Mouse (Mus musculus) urinary bladder, postnatal 14 days (tissue): ENCODE results near the gene Igll1.
A peak's percentile ranks its signal among the peaks of the same experiment; 100 is the strongest.
"Not testable (repeated sequence)": the region's sequence is repeated elsewhere in the genome, so short reads cannot be mapped to it uniquely, and the experiment has no call there.

Experiments
- DNase-seq: peaks from one replicate; pipeline ENCODE4 v3.0.0; 2021; ENCODE audit warnings: low spot score

Gene Igll1

DNA sequence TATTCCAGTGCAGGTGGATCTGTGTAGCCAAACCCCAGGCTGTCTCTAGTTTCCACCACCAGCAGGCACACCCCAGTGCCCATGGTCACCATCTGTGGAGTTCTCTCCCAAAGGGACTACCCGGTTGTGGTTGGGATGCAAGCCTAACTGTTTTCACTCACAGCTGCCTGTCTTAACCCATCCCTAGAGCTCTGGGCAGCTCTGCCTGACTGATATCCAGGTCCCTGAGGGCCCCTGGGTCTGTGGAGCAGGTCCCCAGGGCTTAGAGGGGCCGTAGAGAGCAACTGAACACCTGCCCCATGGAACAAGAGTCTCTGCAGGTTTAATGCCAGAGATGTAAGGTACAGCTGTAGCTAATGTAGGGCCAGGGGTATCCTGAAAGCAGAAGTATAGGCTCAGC lies at the start of gene Igll1:
Igll1 (minus strand) TSS at position 8 of the 400 bp plus-strand sequence.
- no peak for DNase-seq

DNA sequence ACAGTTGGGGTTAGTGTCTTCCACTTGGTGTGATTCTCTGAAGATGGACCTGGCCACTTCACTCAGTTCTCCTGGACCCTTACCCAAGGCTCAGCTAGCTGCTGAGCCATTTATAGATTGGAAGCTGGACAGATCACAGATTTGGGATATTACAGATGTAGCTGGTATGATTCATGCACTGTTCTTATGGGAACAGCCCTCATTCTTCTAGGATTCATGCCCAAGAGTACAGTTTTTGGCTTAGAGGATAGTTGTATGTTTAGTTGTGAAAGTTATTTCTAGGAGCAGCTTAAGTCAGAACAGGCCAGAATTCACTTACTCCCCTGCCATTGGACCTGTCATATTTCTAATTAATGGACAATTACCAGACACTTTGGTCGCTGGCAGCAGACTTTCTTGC lies 49.7 kb upstream of the Igll1 start:
- no peak for DNase-seq

- peak; percentile 89 for DNase-seq
These were observed 48.1 kb upstream of the Igll1 start for GRCm38 (mm10) chr16:16911641-16912597.

DNA sequence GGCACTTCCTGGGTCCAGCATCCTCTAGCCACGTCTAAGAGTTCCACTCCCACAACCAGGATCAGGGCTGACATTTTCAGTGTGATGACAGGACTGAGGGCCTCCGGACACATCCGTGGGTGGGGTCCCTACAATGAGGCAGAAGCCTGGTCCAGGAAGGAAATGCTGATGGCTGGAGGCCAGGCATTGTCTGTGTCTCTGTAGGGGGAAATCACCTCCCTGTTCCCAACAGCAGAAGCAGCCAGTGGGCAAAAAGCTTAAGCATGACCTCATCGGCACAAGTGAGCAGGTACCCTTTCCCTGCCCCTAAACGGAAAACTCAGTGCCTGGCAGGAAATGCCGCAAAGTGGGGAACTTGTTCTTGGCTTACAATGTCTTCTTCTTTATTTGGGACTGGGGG lies 44.0 kb upstream of the Igll1 start:
- DNase-seq, result no peak

- no peak for DNase-seq
These were observed 39.4 kb upstream of the Igll1 start for GRCm38 (mm10) chr16:16903188-16903587.

DNA sequence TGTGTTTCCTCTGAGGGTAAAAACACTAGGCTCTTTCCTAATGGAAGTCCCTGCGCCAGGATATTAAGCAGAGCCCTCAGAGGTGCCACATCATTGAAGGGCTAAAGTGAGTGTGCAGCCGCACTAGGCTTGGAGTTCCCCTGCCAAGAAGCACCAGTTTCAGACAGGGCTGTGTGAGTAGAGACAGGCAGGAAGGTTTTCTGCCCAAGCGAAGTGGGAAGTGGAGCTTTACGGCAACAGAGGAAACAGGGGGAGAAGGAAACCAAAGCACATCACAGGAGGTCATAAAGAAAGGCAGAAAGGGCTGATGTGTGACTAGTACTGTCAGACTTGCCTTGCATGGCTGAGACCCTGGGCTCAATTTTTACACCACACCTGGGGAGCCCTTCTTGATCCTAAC lies 38.5 kb upstream of the Igll1 start:
- DNase-seq, result no peak

GRCm38 (mm10) chr16:16897056-16897584 lies 33.3 kb upstream of the Igll1 start:
- DNase-seq, result no peak

- peak; percentile 94 for DNase-seq
These were observed 32.7 kb upstream of the Igll1 start, which contains the start of gene Ppm1f for GRCm38 (mm10) chr16:16896382-16897055. Gene Ppm1f, plus strand, starts transcription at chr16:16896469.

DNA sequence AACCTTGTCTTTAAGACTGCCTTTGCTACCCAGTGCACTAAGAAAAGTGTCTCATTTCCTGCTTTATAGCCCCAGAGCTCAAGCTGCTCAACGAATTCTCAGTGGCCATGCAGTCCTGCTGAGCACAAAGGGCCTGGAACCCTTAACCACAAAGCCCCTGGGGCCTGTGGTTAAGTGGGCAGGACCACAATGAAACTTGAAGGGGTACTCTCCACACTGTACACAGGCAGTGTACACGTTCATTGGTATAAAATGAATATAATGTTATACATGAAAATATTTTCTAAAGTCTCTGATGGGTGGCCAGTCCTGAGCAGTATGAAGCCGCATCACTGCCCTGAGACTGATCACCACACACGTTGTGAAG lies 32.2 kb upstream of the Igll1 start:
- DNase-seq, result no peak

GRCm38 (mm10) chr16:16892366-16892765 lies 28.6 kb upstream of the Igll1 start:
- DNase-seq, result no peak

DNA sequence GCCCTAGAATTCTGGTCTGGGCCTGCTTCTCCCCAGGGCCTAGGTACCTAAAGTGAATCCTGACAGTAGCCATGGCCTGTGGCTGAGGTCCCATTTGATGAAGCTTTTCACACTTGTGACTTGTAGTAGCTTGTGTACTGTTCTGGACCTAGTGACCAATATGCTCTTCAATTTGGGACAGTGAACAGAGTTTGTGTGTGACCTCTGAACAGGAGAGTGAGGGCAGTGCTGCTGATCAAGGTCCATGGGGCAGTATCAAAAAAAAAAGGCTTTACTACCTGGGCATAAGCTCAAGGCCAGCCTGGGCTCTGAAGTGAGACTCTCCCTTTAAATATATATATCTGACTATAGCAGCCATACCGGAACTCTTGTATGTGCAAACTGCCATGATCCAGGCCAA lies 24.6 kb upstream of the Igll1 start:
- DNase-seq, result no peak

DNA sequence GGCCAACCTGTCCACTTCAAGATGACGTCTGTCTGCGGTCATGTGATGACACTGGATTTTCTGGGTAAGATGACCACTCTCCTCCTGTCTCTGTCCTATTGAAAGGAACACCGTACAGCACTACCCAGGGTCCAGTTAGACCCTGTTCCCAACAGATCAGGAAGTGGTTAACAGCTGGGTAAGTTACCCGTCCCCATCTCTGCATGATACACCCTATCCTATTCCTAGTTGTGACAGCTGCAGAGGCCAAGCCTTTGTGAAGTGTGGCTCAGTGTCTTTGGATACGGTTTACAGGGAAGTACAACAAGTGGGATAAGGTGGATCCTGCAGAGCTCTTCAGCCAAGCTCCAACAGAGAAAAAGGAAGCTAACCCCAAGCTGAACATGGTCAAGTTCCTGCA lies 15.2 kb upstream of the Igll1 start:
- no peak for DNase-seq

- peak; percentile 87 for DNase-seq
These were observed 7.0 kb upstream of the Igll1 start, which contains the start of the genes Top3b and Vpreb1 for GRCm38 (mm10) chr16:16870617-16871331. Gene Top3b, plus strand, starts transcription at chr16:16870736. Gene Vpreb1, minus strand, starts transcription at chr16:16870843.

DNA sequence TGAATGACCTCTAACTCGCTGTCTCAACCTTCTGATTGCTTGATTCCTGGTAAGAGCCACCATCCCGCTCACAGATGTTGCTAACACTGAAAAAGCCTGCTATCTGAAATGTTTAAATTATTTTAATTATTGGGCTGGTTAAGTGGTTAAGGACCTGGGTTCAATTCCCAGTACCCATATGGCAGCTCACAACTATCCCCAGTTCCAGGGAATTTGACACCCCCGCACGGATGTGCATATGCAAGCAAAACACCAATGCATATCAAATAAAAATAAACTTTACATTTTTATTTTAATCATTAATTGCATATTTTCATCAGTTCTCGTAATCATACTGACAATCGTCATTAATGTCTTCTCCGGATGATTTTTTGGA lies 6.4 kb upstream of the Igll1 start:
- DNase-seq, result no peak

DNA sequence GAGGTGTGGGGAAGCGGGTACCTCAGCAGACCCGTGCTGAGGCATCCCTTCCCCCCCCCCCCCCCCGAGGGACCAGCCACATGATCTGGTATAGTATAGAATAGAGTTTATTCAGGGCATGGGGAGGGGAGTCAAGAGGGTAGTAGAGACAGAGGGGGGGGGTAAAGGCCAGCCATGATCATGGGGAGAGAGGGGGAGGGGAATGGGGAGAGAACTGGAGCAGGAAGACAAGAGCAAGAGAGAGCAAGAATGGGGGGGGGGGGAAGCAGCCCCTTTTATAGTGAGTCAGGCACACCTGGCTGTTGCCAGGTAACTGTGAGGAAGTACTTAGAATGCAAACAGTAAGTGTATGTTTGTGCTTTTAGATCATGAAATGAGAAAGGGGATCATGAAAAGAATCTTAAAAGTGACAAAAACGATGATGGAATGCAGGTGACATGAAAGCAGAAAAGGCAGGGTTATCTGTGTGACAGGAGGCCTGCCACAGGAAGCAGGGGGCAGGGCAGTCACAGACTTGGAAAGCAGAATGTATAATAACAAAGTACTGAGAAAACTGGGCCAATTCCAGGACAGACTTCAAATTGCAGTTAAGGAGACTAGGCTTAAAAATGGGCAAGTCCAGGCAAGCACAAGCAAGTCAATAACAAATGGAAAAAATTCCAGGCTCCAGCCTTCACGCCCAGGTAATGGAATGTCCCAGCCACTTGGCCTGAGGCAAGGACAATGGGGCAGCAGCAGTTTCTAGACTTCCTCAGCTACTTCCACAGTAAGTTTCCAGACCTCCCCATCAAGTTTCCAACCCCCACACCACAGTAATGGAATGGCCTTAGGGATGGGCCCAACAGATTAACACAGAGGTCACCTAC lies 2.1 kb upstream of the Igll1 start:
- DNase-seq, result peak; percentile 37

DNA sequence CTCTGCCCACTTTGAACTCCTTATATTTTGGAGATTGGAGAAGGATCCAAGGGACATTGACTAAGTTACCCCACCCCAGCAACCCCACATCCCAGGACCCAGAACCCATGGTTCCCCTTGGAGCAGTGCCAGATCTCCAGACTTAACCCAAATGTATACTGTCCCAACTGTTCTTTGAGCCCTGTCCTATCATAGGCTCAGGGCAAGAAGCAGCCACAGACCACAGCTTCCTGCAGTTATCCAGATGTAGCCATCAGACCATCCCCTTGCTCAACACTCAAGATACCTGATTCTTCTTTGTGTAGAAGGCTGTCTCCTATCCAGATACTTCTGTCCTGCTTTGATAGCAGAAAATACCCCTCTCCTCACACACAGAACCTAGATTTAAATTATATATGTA lies 1.4 kb upstream of the Igll1 start:
- DNase-seq, result no peak

GRCm38 (mm10) chr16:16862288-16862687 lies 1.5 kb downstream of the Igll1 start:
- DNase-seq, result no peak

DNA sequence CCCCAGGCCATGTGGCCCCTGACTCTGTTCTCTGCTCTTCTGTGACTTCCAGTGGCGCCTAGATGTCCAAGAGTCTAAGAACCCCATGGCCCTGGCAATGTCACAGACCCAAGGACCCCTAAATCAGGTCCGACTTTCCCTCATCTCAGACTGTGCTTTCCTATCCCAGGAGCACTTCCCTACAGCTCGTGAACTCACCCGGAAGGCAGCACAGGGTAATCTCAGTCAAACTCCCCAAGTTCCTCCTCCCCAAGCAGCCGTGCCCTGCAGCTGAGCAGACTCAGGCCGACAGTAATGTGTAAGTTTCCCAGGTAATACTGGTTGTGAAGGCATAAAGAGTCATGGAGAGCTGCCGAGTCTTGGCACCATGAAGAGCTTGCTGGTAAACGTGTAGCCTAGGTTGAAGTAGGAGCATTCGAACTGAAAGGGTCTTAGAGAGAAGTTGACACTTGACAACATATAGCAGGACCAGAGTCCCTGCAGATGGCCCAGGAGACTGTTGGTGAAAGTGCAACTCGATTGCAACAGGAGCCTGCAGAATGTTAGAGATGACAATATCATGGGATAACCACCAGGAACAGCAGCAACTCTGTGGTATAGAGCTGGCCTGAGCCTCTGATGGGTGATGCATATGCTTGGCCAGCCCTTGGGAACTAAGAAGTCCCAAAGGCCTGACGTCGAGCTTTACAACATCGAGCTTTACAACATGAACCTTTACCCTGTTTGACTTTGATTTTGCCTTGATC lies 6.9 kb downstream of the Igll1 start:
- DNase-seq, result no peak

GRCm38 (mm10) chr16:16856054-16856453 lies 7.7 kb downstream of the Igll1 start:
- not testable (repeated sequence) for DNase-seq

DNA sequence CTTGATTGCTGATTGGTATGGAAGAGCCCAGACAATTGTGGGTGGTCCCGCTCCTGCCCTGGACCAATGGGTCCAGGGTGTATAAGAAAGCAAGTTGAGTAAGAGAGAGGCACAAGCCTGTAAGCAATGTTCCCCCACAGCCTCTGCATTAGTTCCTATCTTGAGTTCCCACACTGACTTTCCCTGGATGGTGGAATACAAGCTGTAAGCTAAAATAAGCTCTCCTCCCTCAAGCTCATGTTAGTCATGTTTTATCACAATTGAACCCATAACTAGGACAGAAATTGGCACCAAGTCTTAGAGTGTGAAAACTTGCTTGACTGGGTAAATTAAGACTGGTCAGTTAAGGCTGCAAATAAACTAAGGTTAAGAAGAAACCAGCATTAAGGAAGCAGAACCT lies 8.2 kb downstream of the Igll1 start:
- no peak for DNase-seq

GRCm38 (mm10) chr16:16854836-16855235 lies 8.9 kb downstream of the Igll1 start:
- peak; percentile 56 for DNase-seq
